Mouse (Mus musculus) kidney, adult 2 months (tissue): Measurements from ENCODE around the gene Rap2b. TPM values are rescaled to one million over a fixed set of nuclear protein-coding genes. Genes with fewer than 3 reads are reported as not detected.

Source experiments
- DNase-seq: peaks from one replicate; pipeline ENCODE4 v3.0.0; 2021
- H3K27ac ChIP-seq: fragments of 200-500 bp; 2 replicates; pipeline ENCODE4 v1.5.1; 2012; ENCODE audit warnings: low read depth, low read length, control low read depth, inconsistent platforms; ENCODE audit not compliant: insufficient read depth
- H3K27me3 ChIP-seq: fragments of 200-500 bp; replicated peaks from 2 replicates; pipeline ENCODE4 v1.6.1; 2012; ENCODE audit warnings: mild to moderate bottlenecking, moderate library complexity, low read length, inconsistent platforms; ENCODE audit not compliant: control insufficient read depth, insufficient read depth
- H3K36me3 ChIP-seq: fragments of 200-500 bp; 2 replicates; pipeline ENCODE4 v1.6.1; 2012; ENCODE audit warnings: mild to moderate bottlenecking, moderate library complexity, low read length, inconsistent platforms; ENCODE audit not compliant: control insufficient read depth, insufficient read depth
- H3K4me1 ChIP-seq: fragments of 200-500 bp; 2 replicates; pipeline ENCODE4 v1.6.1; 2011; ENCODE audit warnings: low read length; ENCODE audit not compliant: control insufficient read depth, insufficient read depth
- H3K4me3 ChIP-seq: fragments of 200-500 bp; 2 replicates; pipeline ENCODE4 v1.5.1; 2011; ENCODE audit warnings: mild to moderate bottlenecking, low read depth, low read length, control low read depth; ENCODE audit not compliant: insufficient read depth
- CTCF ChIP-seq: fragments of 200-500 bp; conservative IDR thresholded peaks from 2 replicates; pipeline ENCODE4 v1.5.1; 2011; ENCODE audit warnings: low read depth, mild to moderate bottlenecking, control low read depth, low read length, moderate library complexity, mixed read lengths; ENCODE audit not compliant: insufficient read depth, insufficient read length
- POLR2A ChIP-seq: fragments of 200-500 bp; IDR thresholded peaks from one replicate; pipeline ENCODE4 v1.6.1; 2011; ENCODE audit warnings: low read depth, low read length, control low read depth
- WGBS: fragments of 180-500 bp; shearing (Covaris S2); methylation state at CpG from one replicate; pipeline ENCODE4 v1.1.7; 2018; 5-methylcytosine and 5-hydroxymethylcytosine counted together
- polyA plus RNA-seq: library from polyadenylated mRNA; depleted of rRNA; stranded (reverse); fragments of >200 nt; gene quantifications from 2 replicates; pipeline ENCODE4 v1.2.3, GENCODE M21; 2012

Gene Rap2b
- polyA plus RNA-seq, 1 experiment, result 1.7 TPM

DNA sequence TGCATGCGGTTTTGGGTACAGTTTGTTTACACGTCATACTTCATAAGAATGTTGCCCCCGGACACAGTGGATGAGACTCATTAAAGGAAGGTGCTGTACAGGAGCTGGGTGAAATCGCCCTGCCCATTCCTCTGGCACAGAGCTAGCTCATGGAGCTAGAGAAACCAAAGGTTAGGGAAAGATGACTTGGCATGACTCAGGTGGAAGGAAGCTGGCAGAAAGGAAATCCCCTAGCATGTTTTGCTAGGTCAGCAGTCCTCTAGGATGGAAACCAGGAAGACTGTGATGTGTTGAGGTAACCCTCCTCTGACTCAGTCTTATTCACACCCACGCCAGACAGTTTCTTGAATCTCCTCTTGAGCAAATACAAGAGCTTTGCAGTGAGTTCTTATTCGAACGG lies 17.4 kb upstream of the Rap2b start:
- no peak for TF ChIP-seq POLR2A
- no peak for TF ChIP-seq CTCF
- Histone ChIP-seq H3K27me3 (no peaks in the 10 kb centered on the region), H3K4me1 (no peaks in the 10 kb centered on the region), H3K4me3 (no peak overlapping the region), H3K36me3 (no peaks in the 10 kb centered on the region), H3K27ac (no peak overlapping the region)
- 67% methylated on average over 7 of the region's 7 CpGs for WGBS
- peak; percentile 11 for DNase-seq

DNA sequence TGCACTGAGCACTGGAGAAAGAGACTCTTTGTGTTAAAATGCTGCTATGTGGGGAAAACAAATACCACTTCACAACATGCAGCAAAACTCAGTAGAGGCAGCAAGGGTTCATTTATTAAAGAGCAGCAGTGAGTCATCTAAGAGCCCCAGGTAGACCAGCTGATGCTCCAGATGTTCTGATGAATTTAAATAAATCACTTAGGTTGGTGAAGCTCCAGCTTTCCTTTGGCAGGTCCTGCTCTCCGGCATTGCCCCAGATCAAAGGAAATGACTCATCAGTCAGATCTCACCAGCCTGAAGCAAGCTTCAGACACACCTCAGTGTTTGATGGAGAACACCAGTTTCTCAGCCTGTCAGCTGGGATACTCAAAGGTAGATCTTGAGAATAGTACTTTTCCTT lies 15.8 kb upstream of the Rap2b start:
- H3K27me3 ChIP-seq, result no peaks in the 10 kb centered on the region
- H3K4me1 ChIP-seq, result no peaks in the 10 kb centered on the region
- TF ChIP-seq CTCF, result no peak
- TF ChIP-seq POLR2A, result no peak
- DNase-seq, result no peak
- no peak overlapping the region for H3K27ac ChIP-seq
- H3K36me3 ChIP-seq, result no peaks in the 10 kb centered on the region
- no peak overlapping the region for H3K4me3 ChIP-seq
- WGBS, result 43% methylated on average over 1 of the region's 1 CpGs

DNA sequence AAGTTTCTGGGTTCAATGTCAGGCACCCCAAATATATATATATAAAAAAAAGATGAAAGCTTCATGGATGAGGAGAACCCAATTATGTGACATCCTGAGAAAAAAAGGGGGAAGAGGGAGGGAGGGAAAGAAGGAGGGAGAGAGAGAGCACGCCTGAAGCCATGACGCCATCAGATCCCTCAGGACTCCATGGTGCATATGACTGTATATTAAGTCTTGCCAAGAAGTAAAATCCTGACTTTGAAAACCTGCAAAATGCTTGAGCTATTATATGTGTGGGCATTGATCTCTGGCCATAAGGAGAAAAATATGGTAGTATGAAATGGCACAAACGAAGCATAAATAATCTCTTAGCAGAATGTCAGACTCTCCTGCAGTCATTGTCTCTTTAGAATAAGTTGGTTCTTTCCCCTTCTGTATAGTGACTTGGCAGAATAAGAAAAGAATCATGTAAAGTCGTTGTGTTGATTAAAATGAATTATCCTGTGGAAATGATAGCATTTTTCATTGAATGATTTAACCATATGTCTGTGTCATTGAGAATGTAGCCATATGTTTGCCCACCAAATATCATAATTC lies 13.3 kb upstream of the Rap2b start:
- WGBS, result 75% methylated on average over 4 of the region's 4 CpGs
- no peaks in the 10 kb centered on the region for H3K4me1 ChIP-seq
- no peak overlapping the region for H3K4me3 ChIP-seq
- DNase-seq, result no peak
- no peak for TF ChIP-seq CTCF
- no peak for TF ChIP-seq POLR2A
- no peaks in the 10 kb centered on the region for H3K36me3 ChIP-seq
- no peaks in the 10 kb centered on the region for H3K27me3 ChIP-seq
- no peak overlapping the region for H3K27ac ChIP-seq

DNA sequence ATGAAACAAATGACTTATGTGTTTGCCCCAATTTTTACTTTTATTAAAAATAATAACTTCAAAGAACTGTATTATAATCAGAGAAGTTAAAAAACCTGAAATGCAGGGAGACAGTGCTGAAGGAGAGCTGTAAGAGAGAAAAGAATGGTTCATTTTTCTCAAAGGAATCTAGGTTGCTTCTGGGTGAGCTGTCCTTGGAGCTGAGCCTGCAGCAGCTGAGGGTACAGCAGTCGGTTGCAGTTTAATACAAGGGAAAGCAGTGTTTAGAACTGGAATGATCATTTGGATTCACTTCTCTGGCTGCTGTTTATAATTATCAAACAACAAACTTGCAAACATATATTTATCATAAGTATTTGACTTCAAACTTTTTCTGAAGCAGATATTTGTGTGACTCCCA lies 12.0 kb upstream of the Rap2b start:
- DNase-seq, result no peak
- 73% methylated on average over 1 of the region's 1 CpGs for WGBS
- H3K27ac ChIP-seq, result no peak overlapping the region
- TF ChIP-seq POLR2A, result no peak
- TF ChIP-seq CTCF, result no peak
- no peaks in the 10 kb centered on the region for H3K27me3 ChIP-seq
- no peaks in the 10 kb centered on the region for H3K36me3 ChIP-seq
- no peaks in the 10 kb centered on the region for H3K4me1 ChIP-seq
- no peak overlapping the region for H3K4me3 ChIP-seq

DNA sequence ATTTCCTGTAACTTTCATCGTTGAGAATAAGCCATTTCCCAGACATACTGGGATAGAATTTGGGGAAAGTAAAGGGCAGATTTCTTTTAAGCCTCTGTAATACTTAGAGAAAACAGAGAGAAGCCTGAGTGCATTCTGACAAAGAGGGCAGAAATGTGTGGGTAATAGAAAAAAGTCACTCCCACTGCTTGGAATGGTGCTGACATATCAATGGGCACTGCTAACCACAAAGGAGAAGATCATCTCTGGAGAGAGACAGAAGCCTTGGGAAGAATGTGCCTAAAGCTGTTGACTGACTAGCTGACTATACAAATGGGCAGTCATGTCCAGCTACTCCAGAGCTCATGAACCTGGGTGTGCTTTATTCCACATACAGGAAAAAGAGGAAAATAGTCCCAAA lies 6.0 kb upstream of the Rap2b start:
- no peak overlapping the region for H3K4me3 ChIP-seq
- H3K27me3 ChIP-seq, result no peaks in the 10 kb centered on the region
- no peaks in the 10 kb centered on the region for H3K36me3 ChIP-seq
- 63% methylated on average over 1 of the region's 1 CpGs for WGBS
- TF ChIP-seq POLR2A (no peak), CTCF (no peak)
- H3K27ac ChIP-seq, result no peak overlapping the region
- DNase-seq, result no peak
- H3K4me1 ChIP-seq, result no peaks in the 10 kb centered on the region

DNA sequence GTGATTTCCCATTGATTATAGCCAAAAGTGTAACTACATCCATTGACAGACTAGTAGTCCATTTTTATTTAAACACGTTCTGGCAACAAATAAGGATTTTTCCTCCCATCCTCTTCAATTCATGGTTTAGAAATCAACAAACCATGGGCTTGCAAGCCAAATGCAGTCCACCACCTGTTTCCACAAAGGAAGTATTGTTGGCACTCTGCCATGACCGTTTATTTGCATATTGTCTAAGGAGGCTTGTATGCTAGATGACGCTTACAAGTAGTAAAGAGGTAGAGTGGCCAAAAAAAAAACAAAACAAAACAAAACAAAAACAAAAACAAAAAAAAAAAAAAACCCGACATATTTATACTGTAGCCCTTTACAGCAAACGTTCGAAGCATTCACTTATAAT lies 3.3 kb upstream of the Rap2b start:
- Histone ChIP-seq H3K27ac (no peak overlapping the region), H3K4me1 (no peaks in the 10 kb centered on the region), H3K27me3 (no peaks in the 10 kb centered on the region), H3K4me3 (no peak overlapping the region), H3K36me3 (no peaks in the 10 kb centered on the region)
- TF ChIP-seq POLR2A (no peak), CTCF (no peak)
- peak; percentile 21 for DNase-seq
- 54% methylated on average over 6 of the region's 6 CpGs for WGBS

DNA sequence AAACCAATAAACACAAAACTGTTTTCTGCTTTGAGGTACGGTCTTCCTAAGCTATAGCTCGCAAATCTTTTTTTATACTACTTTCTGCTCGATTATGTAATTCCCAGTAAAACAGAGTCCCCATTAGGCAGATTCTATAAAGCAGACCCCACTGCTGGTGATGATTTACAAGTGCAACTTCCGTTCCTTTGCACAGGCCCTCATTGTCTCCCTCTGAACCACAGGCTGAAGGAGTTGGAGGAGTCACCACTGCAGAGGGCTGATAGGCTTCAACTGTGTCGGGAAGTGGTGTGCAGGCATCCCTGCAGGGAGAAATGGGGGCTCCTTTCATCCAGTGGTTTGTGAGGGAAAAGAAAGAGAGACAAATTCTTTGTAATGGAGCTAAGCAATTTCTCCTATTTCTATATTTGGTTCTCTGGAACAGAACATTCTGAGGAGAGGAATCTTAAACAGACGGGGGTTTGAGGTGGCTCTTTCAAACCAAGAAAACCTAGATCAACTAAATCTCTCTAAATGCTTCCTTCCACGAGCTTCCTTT lies 2.6 kb upstream of the Rap2b start:
- no peak overlapping the region for H3K4me3 ChIP-seq
- H3K4me1 ChIP-seq, result no peaks in the 10 kb centered on the region
- WGBS, result 42% methylated on average over 7 of the region's 7 CpGs
- H3K27ac ChIP-seq, result no peak overlapping the region
- no peaks in the 10 kb centered on the region for H3K36me3 ChIP-seq
- TF ChIP-seq CTCF (no peak), POLR2A (no peak)
- no peaks in the 10 kb centered on the region for H3K27me3 ChIP-seq
- DNase-seq, result no peak
